Mouse (Mus musculus) midbrain, postnatal 0 days (tissue): ENCODE data around the gene Gmfb. TPM values are rescaled to one million over a fixed set of nuclear protein-coding genes. Genes with fewer than 3 reads are reported as not detected.

Experiments
- ATAC-seq: fragments of 200-750 bp; cut with Nextera tagmentation; 2 replicates; pipeline ENCODE4 v1.8.0; 2017; ENCODE audit warnings: moderate number of reproducible peaks, mild to moderate bottlenecking, moderate TSS enrichment, moderate library complexity; ENCODE audit not compliant: low FRiP score
- DNase-seq: peaks from one replicate; pipeline ENCODE4 v3.0.0-alpha.2; 2015; ENCODE audit warnings: low spot score
- H3K27ac ChIP-seq: fragments of 300-500 bp; sonication (generic); 2 replicates; pipeline ENCODE4 v1.5.1; 2014; ENCODE audit warnings: low read depth, mild to moderate bottlenecking, low read length, mixed read lengths
- H3K27me3 ChIP-seq: fragments of 300-500 bp; sonication (generic); 2 replicates; pipeline ENCODE4 v1.6.1; 2014; ENCODE audit warnings: low read length, control low read depth, mixed read lengths; ENCODE audit not compliant: insufficient read depth
- H3K36me3 ChIP-seq: fragments of 300-500 bp; sonication (generic); 2 replicates; pipeline ENCODE4 v1.6.1; 2014; ENCODE audit warnings: low read length, control low read depth, mixed read lengths; ENCODE audit not compliant: insufficient read depth
- H3K4me1 ChIP-seq: fragments of 300-500 bp; sonication (generic); 2 replicates; pipeline ENCODE4 v1.6.1; 2014; ENCODE audit warnings: mild to moderate bottlenecking, control low read depth, antibody characterized with exemption, low read length, mixed read lengths; ENCODE audit not compliant: insufficient read depth
- H3K4me2 ChIP-seq: fragments of 300-500 bp; sonication (generic); 2 replicates; pipeline ENCODE4 v1.6.1; 2014; ENCODE audit warnings: low read depth, mild to moderate bottlenecking, low read length, mixed read lengths; ENCODE audit not compliant: poor library complexity, severe bottlenecking
- H3K4me3 ChIP-seq: fragments of 300-500 bp; sonication (generic); 2 replicates; pipeline ENCODE4 v1.5.1; 2014; ENCODE audit warnings: low read depth, mild to moderate bottlenecking, low read length, moderate library complexity
- H3K9ac ChIP-seq: fragments of 300-500 bp; sonication (generic); replicated peaks from 2 replicates; pipeline ENCODE4 v1.6.1; 2014; ENCODE audit warnings: mild to moderate bottlenecking, low read length, moderate library complexity, mixed read lengths; ENCODE audit not compliant: poor library complexity, severe bottlenecking
- H3K9me3 ChIP-seq: fragments of 300-500 bp; sonication (generic); 2 replicates; pipeline ENCODE4 v1.6.1; 2016; ENCODE audit warnings: low read length, control low read depth
- CTCF ChIP-seq: IDR thresholded peaks from 2 replicates; pipeline ENCODE4 v1.5.1; 2016; ENCODE audit warnings: antibody characterized with exemption, mild to moderate bottlenecking
- WGBS: fragments of 180-500 bp; shearing (Covaris S2); extraction: QIAGEN DNeasy Blood & Tissue Kit; methylation state at CpG from one replicate; pipeline ENCODE4 v1.1.7; 2014; 5-methylcytosine and 5-hydroxymethylcytosine counted together
- polyA plus RNA-seq: library from polyadenylated mRNA; unstranded; fragments of >200 nt; fragmentation: Nextera tagmentation; extraction: Ambion mirVana; gene quantifications from 2 replicates; pipeline ENCODE4 v1.2.1, GENCODE M21; 2015
- total RNA-seq: library from RNA; depleted of rRNA; stranded (reverse); fragments of >200 nt; gene quantifications from 2 replicates; pipeline ENCODE4 v1.2.3, GENCODE M21; 2014; rRNA removed

Gene Gmfb
- total and polyA plus RNA-seq, 2 experiments from 2014 or later, result 128 to 151 TPM

DNA sequence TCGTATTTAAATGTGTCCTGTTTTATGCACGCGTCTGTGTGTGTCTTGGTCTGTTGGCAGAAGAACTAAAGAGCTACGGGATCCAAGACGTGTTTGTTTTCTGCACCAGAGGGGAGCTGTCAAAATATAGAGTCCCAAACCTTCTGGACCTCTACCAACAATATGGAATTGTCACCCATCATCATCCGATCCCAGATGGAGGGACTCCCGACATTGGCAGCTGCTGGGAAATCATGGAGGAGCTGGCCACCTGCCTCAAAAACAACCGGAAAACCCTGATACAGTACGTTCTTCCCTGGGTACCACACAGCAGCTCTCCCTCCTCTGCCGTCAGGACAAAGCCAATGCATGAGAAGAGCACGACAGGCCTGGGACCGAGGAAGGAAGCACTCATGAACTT is 54.9 kb downstream of the Gmfb start:
- peaks cover 19% of the 10 kb centered on the region for H3K36me3 ChIP-seq
- no peak overlapping the region for H3K4me3 ChIP-seq
- 82% methylated on average over 12 of the region's 12 CpGs for WGBS
- H3K4me2 ChIP-seq, result no peak overlapping the region
- no peak for DNase-seq
- H3K27ac ChIP-seq, result no peak overlapping the region
- TF ChIP-seq CTCF, result no peak
- H3K9ac ChIP-seq, result no peak overlapping the region
- no peaks in the 10 kb centered on the region for H3K9me3 ChIP-seq
- H3K4me1 ChIP-seq, result no peaks in the 10 kb centered on the region
- no peaks in the 10 kb centered on the region for H3K27me3 ChIP-seq
- ATAC-seq, result no peak

DNA sequence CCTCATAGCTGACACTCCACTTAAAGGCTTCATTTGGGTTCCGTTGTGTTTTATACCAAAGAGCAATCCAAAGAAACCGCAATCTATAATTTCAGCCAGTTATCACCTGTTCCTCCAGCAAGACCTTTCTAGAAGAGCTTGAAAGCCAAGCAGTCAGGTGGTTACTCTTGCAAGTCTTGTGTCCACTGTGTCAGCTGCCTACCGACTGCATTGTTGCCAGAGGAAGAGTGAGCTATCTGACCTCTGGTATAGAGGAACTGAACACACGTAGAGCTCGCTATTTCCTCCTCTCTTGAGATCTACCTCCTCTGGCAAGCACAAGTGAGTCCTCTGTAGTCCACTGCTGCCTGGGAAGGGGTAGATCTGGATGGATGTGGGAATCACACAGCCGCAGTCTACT is 60.9 kb downstream of the Gmfb start:
- no peak for TF ChIP-seq CTCF
- ATAC-seq, result no peak; the same call in 1 of the 2 replicates
- no peaks in the 10 kb centered on the region for H3K9me3 ChIP-seq
- H3K36me3 ChIP-seq, result no peaks in the 10 kb centered on the region
- peak overlapping the region; percentile 92 for H3K4me2 ChIP-seq
- no peak for DNase-seq
- 45% methylated on average over 6 of the region's 6 CpGs for WGBS
- no peaks in the 10 kb centered on the region for H3K27me3 ChIP-seq
- no peak overlapping the region for H3K27ac ChIP-seq
- peak overlapping the region; percentile 76 for H3K4me3 ChIP-seq
- peak overlapping the region; percentile 78 for H3K9ac ChIP-seq
- H3K4me1 ChIP-seq, result no peaks in the 10 kb centered on the region; the same call in 1 of the 2 replicates

DNA sequence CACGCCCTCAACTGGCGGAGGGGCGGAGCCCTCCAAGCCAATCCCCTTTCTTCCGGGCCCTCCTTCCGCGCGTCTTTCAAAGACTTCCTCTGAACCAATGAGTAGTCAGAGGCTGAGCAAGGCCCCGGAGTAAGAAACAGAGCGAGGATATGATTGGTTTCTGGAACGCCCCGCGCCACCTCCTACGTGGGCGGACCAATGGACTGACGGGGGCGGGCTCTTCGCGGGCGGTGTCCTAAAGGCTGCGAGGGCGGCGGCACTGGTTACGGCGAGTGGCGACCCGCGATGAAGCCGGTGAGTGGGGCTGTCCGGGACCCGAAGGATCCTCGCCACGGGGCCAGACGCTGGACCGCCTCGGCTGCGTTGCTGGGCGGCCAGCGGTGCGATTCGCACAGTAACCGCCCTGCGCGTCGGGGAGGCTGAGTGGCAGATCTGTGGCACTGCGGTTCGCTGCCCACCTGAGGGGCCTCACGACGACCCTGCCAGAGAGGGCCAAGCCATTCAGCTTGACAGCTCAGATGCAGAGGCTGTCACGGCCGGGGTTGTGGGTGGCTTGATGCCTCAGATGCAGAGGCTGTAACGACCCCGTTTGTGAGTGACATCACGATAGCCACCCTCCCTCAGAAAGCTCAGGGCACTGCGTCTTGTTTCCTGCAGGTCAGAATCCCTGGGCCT is 61.5 kb downstream of the Gmfb start, which contains the start of gene Cdkn3:
TSS of gene Cdkn3 (plus strand) at position 187 of the 675 bp plus-strand sequence.
- H3K36me3 ChIP-seq, result no peaks in the 10 kb centered on the region
- TF ChIP-seq CTCF, result no peak
- peak within 1 kb of the TSS; percentile 78 for H3K9ac ChIP-seq
- no peaks in the 10 kb centered on the region for H3K9me3 ChIP-seq
- no peaks in the 10 kb centered on the region; the same call in 1 of the 2 replicates for H3K4me1 ChIP-seq
- peak within 1 kb of the TSS; percentile 92 for H3K4me2 ChIP-seq
- peak; percentile 93 for DNase-seq
- H3K4me3 ChIP-seq, result peak within 1 kb of the TSS; percentile 76
- peak; percentile 99 for ATAC-seq
- WGBS, result under 1% methylated on average over 54 of the region's 54 CpGs
- H3K27ac ChIP-seq, result no peak within 1 kb of the TSS; the same call in 1 of the 2 replicates
- no peaks in the 10 kb centered on the region for H3K27me3 ChIP-seq

DNA sequence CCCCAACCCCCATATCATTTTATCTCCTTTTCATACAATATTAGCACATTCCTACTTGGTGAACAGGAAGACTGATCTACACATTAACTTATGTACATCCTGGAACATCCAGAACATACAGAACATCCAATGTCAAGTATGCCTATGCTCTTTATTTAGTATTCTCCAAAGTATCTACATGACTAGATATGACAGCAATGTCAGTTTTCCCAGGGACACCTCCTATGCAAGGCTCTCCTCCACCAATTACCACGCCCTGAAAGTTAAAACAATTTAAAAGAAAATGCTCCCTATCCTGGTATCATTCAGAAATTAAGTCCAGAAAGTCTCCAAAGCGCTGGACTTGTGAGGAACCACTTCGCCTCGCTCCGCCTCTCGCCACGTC is 62.1 kb downstream of the Gmfb start:
- no peak for TF ChIP-seq CTCF
- Histone ChIP-seq H3K9ac (no peak overlapping the region), H3K27me3 (no peaks in the 10 kb centered on the region), H3K4me2 (peak overlapping the region; percentile 92), H3K27ac (no peak overlapping the region), H3K4me3 (peak overlapping the region; percentile 76), H3K4me1 (no peaks in the 10 kb centered on the region; the same call in 1 of the 2 replicates), H3K9me3 (no peaks in the 10 kb centered on the region), H3K36me3 (no peaks in the 10 kb centered on the region)
- ATAC-seq, result no peak; the same call in none of the 2 replicates
- 3% methylated on average over 7 of the region's 7 CpGs for WGBS
- DNase-seq, result no peak

Other genes starting within 250 kb of the Gmfb start
- gene Cdkn3, start 61.7 kb downstream of the Gmfb start, total RNA-seq, result 0.71 and 5.8 TPM in 2 replicates
- gene Cdkn3, start 61.7 kb downstream of the Gmfb start, polyA plus RNA-seq, result 5.9 and 7.1 TPM in 2 replicates
- gene Cnih1, start 33.8 kb downstream of the Gmfb start, total RNA-seq, result 91.7 and 104 TPM in 2 replicates
- gene Cnih1, start 33.8 kb downstream of the Gmfb start, polyA plus RNA-seq, result 207 and 218 TPM in 2 replicates
- 25.6 and 36.0 TPM in 2 replicates for gene Cgrrf1, start 9.9 kb upstream of the Gmfb start, total RNA-seq
- 24.4 and 24.5 TPM in 2 replicates for gene Cgrrf1, start 9.9 kb upstream of the Gmfb start, polyA plus RNA-seq
- 16.0 and 19.8 TPM in 2 replicates for gene Samd4, start 60.6 kb upstream of the Gmfb start, total RNA-seq
- gene Samd4, start 60.6 kb upstream of the Gmfb start, polyA plus RNA-seq, result 4.4 and 5.1 TPM in 2 replicates